Mouse (Mus musculus): ENCODE measurements around the gene Fgf22.

DNA sequence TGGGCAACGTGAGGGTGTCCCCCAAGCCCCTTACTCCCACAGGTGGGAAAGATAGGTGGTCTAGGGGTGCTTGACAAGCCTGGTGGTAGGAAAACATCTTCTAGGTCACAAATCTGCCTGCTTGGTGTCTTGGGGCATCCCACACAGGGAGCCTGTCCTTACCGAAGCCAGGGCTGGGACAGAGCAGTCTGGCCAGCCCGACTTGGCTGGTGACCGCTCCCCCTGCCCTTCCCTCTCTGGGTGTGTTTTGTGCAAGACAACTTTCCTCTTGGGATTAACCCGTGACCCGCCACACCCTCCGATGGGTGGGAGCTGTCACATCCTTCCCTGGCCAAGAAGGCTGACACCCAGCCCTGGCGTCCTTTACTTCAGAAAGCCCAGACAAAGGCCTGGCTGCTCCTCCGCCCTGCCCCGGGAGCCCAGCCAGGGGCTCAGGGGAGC is 39.6 kb downstream of the Fgf22 start:
- TF ChIP-seq CTCF (IDR thresholded peaks at IDR 0.05; ENCODE audit: borderline replicate concordance, insufficient read depth, low read depth, low read length), result no peak
- no peak for TF ChIP-seq POLR2A (IDR thresholded peaks at IDR 0.05; ENCODE audit: borderline replicate concordance, insufficient read depth, low read length)

Measured in cerebellum, adult 2 months (tissue).